8 mouse cellular contexts compared by ENCODE assay signal in genomic region chrX:139610033-139610764, GRCm38 (mm10). TPM values are rescaled to one million over a fixed set of nuclear protein-coding genes. Genes with fewer than 3 reads are reported as not detected.
DNase-seq lines count a peak whose midpoint lies in the region; ATAC-seq and TF ChIP-seq lines count a peak whose summit lies in the region.

No protein-coding gene starts in this region.

- H3K4me1 ChIP-seq in E14TG2a.4 (replicated peaks; ENCODE audit: low read depth, low read length), result no peaks in the 10 kb centered on the region; the same call in 1 of the 2 replicates
- H3K4me1 ChIP-seq in forebrain, embryonic 11.5 days (replicated peaks; ENCODE audit: control insufficient read depth, insufficient read depth, low read length), result no peaks in the 10 kb centered on the region
- no peaks in the 10 kb centered on the region for H3K4me1 ChIP-seq in heart, embryonic 15.5 days (replicated peaks)
- peaks cover 11% of the 10 kb centered on the region for H3K4me1 ChIP-seq in liver, embryonic 12.5 days

- peak overlapping the region; percentile 48 for H3K9ac ChIP-seq in forebrain, embryonic 11.5 days (ENCODE audit: low read length)
- peak overlapping the region; percentile 71 for H3K9ac ChIP-seq in heart, embryonic 15.5 days
- H3K9ac ChIP-seq in liver, embryonic 12.5 days, result peak overlapping the region; percentile 74

- peak; percentile 99 for ATAC-seq in forebrain, embryonic 11.5 days (replicated peaks; ENCODE audit: low FRiP score)
- peak; percentile 93 for ATAC-seq in heart, embryonic 15.5 days (replicated peaks; ENCODE audit: insufficient number of reproducible peaks, insufficient read depth, low FRiP score, low read depth)
- peak; percentile 97 for ATAC-seq in liver, embryonic 12.5 days

- DNase-seq in c-Kit-positive CD71-positive TER-119-positive erythroid progenitor cells, embryonic 14.5 days (ENCODE audit: low spot score), result peak; percentile 67
- DNase-seq in forebrain, embryonic 11.5 days (ENCODE audit: low spot score), result peak; percentile 87
- peak; percentile 90 for DNase-seq in kidney, postnatal 14 days
- DNase-seq in naive thymus-derived CD4-positive, alpha-beta T cell, adult 2 months (ENCODE audit: low read depth), result peak; percentile 71
- peak; percentile 60 for DNase-seq in splenic B cell, adult 2 months (ENCODE audit: low read depth, low spot score)

- H3K4me2 ChIP-seq in forebrain, embryonic 11.5 days (ENCODE audit: low read depth, low read length, severe bottlenecking), result peak overlapping the region; percentile 69
- peak overlapping the region; percentile 75 for H3K4me2 ChIP-seq in heart, embryonic 15.5 days
- H3K4me2 ChIP-seq in liver, embryonic 12.5 days, result peak overlapping the region; percentile 85

- 28% methylated on average over 35 of the region's 44 CpGs for WGBS in forebrain, embryonic 11.5 days
- 7% methylated on average over 44 of the region's 44 CpGs for whole genome bisulfite sequencing in heart, embryonic 15.5 days
- WGBS in liver, embryonic 12.5 days (ENCODE audit: insufficient replicate concordance), result 4% methylated on average over 37 of the region's 44 CpGs

- H3K36me3 ChIP-seq in E14TG2a.4 (ENCODE audit: insufficient read depth, low read length), result no peaks in the 10 kb centered on the region
- H3K36me3 ChIP-seq in forebrain, embryonic 11.5 days (ENCODE audit: control insufficient read depth, insufficient read depth, low read length), result no peaks in the 10 kb centered on the region
- no peaks in the 10 kb centered on the region for H3K36me3 ChIP-seq in heart, embryonic 15.5 days
- H3K36me3 ChIP-seq in liver, embryonic 12.5 days, result no peaks in the 10 kb centered on the region
- H3K36me3 ChIP-seq in splenic B cell, adult 2 months (ENCODE audit: control insufficient read depth, insufficient read depth, low read length, poor library complexity, severe bottlenecking), result no peaks in the 10 kb centered on the region

- no peaks in the 10 kb centered on the region for H3K9me3 ChIP-seq in E14TG2a.4 (ENCODE audit: low read length)
- no peaks in the 10 kb centered on the region for H3K9me3 ChIP-seq in forebrain, embryonic 11.5 days (ENCODE audit: control insufficient read depth, low read length)
- H3K9me3 ChIP-seq in heart, embryonic 15.5 days (replicated peaks), result no peaks in the 10 kb centered on the region
- no peaks in the 10 kb centered on the region for H3K9me3 ChIP-seq in liver, embryonic 12.5 days (replicated peaks)

- no peak for TF ChIP-seq CTCF in E14TG2a.4 (conservative IDR thresholded peaks at IDR 0.05; ENCODE audit: low read length)

- peak overlapping the region; percentile 83 for H3K4me3 ChIP-seq in E14TG2a.4 (replicated peaks; ENCODE audit: low read length)
- peak overlapping the region; percentile 47 for H3K4me3 ChIP-seq in forebrain, embryonic 11.5 days (ENCODE audit: low read depth, low read length)
- peak overlapping the region; percentile 70 for H3K4me3 ChIP-seq in heart, embryonic 15.5 days
- peak overlapping the region; percentile 72 for H3K4me3 ChIP-seq in liver, embryonic 12.5 days

- no peak overlapping the region for H3K27ac ChIP-seq in forebrain, embryonic 11.5 days (ENCODE audit: low read depth, low read length)
- H3K27ac ChIP-seq in heart, embryonic 15.5 days, result peak overlapping the region; percentile 73
- peak overlapping the region; percentile 62 for H3K27ac ChIP-seq in liver, embryonic 12.5 days

- H3K27me3 ChIP-seq in E14TG2a.4 (ENCODE audit: insufficient read depth, low read length), result peaks cover 16% of the 10 kb centered on the region
- peaks cover 10% of the 10 kb centered on the region for H3K27me3 ChIP-seq in forebrain, embryonic 11.5 days (ENCODE audit: control insufficient read depth, insufficient read depth, low read length)
- H3K27me3 ChIP-seq in heart, embryonic 15.5 days, result no peaks in the 10 kb centered on the region
- H3K27me3 ChIP-seq in liver, embryonic 12.5 days (replicated peaks), result peaks cover 18% of the 10 kb centered on the region
- H3K27me3 ChIP-seq in splenic B cell, adult 2 months (ENCODE audit: control insufficient read depth, insufficient read depth, low read length, poor library complexity, severe bottlenecking), result no peaks in the 10 kb centered on the region; the same call in 1 of the 2 replicates

RNA-seq across cellular contexts. Expression of gene Rnf128, which starts 47.1 kb away (rescaled TPM):
- polyA plus RNA-seq in forebrain, embryonic 11.5 days (2014; fragmentation: Nextera tagmentation; extraction: Ambion mirVana), result 1.0 and 2.1 TPM in 2 replicates
- 28.8 and 36.0 TPM in 2 replicates for polyA plus RNA-seq in heart, embryonic 15.5 days (2015; fragmentation: Nextera tagmentation; extraction: Ambion mirVana)
- polyA plus RNA-seq in liver, embryonic 12.5 days (2016; fragmentation: Nextera tagmentation; extraction: Ambion mirVana), result 39.5 TPM in 2 replicates
